Mouse (Mus musculus) MEL (cell line): ENCODE results near the gene Nxph4. TPM values are rescaled to one million over a fixed set of nuclear protein-coding genes. Genes with fewer than 3 reads are reported as not detected.

ENCODE experiments used
- DNase-seq: peaks from one replicate; pipeline ENCODE4 v3.0.0; 2011; ENCODE audit warnings: low read depth, low spot score
- H3K27ac ChIP-seq: 2 replicates; pipeline ENCODE4 v1.5.1; 2012; ENCODE audit warnings: low read depth, mild to moderate bottlenecking, control low read depth, low read length, moderate library complexity; ENCODE audit not compliant: control insufficient read depth
- H3K27me3 ChIP-seq, 2 experiments: fragments of 150-350 bp in 1 of 2; sonication (generic) in 1 of 2; 2 replicates each; pipeline ENCODE4 v1.6.1; 2012; ENCODE audit warnings: low read length in 2 of 2, mild to moderate bottlenecking in 2 of 2, improper control_type of control experiment in 1 of 2, moderate library complexity in 1 of 2; ENCODE audit not compliant: insufficient read depth in 2 of 2, control insufficient read depth in 1 of 2
- H3K36me3 ChIP-seq, 2 experiments: 2 replicates each; pipeline ENCODE4 v1.6.1; 2012 to 2014; ENCODE audit warnings: low read length in 2 of 2, improper control_type of control experiment in 1 of 2, inconsistent platforms in 1 of 2, mild to moderate bottlenecking in 1 of 2; ENCODE audit not compliant: insufficient read depth in 2 of 2, control insufficient read depth in 1 of 2
- H3K4me1 ChIP-seq, 2 experiments: fragments of 150-350 bp in 1 of 2; sonication (generic) in 1 of 2; 2 replicates each; pipeline ENCODE4 v1.6.1; 2012; ENCODE audit warnings: low read length in 2 of 2, improper control_type of control experiment in 1 of 2, mild to moderate bottlenecking in 1 of 2; ENCODE audit not compliant: insufficient read depth in 2 of 2, control insufficient read depth in 1 of 2
- H3K4me3 ChIP-seq, 2 experiments: fragments of 150-350 bp in 1 of 2; sonication (generic) in 1 of 2; 2 replicates each; pipeline ENCODE4 v1.5.1; 2012; ENCODE audit warnings: low read depth in 2 of 2, low read length in 2 of 2, mild to moderate bottlenecking in 2 of 2, moderate library complexity in 2 of 2, control low read depth in 1 of 2, improper control_type of control experiment in 1 of 2; ENCODE audit not compliant: control insufficient read depth in 1 of 2, insufficient read depth in 1 of 2
- H3K79me2 ChIP-seq: 2 replicates; pipeline ENCODE4 v1.6.1; 2012; ENCODE audit warnings: mild to moderate bottlenecking, low read length, moderate library complexity; ENCODE audit not compliant: control insufficient read depth, poor library complexity, insufficient read depth
- H3K9ac ChIP-seq: 2 replicates; pipeline ENCODE4 v1.6.1; 2012; ENCODE audit warnings: low read depth, mild to moderate bottlenecking, control low read depth, low read length, moderate library complexity; ENCODE audit not compliant: control insufficient read depth, poor library complexity, severe bottlenecking
- H3K9me3 ChIP-seq: fragments of 150-350 bp; sonication (generic); replicated peaks from 2 replicates; pipeline ENCODE4 v1.6.1; 2012; ENCODE audit warnings: mild to moderate bottlenecking, low read length, improper control_type of control experiment, moderate library complexity; ENCODE audit not compliant: insufficient read depth
- GABPA ChIP-seq: IDR thresholded peaks from 2 replicates; pipeline ENCODE4 v1.6.1; 2012; ENCODE audit warnings: low read depth, mild to moderate bottlenecking, inconsistent platforms, low read length, improper control_type of control experiment, moderate library complexity
- GATA1 ChIP-seq: IDR thresholded peaks from 2 replicates; pipeline ENCODE4 v1.6.1; 2011; ENCODE audit warnings: low read depth, low read length, improper control_type of control experiment
- HCFC1 ChIP-seq: IDR thresholded peaks from 2 replicates; pipeline ENCODE4 v1.6.1; 2012; ENCODE audit warnings: low read depth, mild to moderate bottlenecking, inconsistent platforms, low read length, improper control_type of control experiment, moderate library complexity
- MYB ChIP-seq: IDR thresholded peaks from 2 replicates; pipeline ENCODE4 v1.6.1; 2011; ENCODE audit warnings: mild to moderate bottlenecking, low read depth, low read length, improper control_type of control experiment
- MYC ChIP-seq: IDR thresholded peaks from 2 replicates; pipeline ENCODE4 v1.6.1; 2011; ENCODE audit warnings: low read depth, mild to moderate bottlenecking, low read length, improper control_type of control experiment, moderate library complexity
- RAD21 ChIP-seq: IDR thresholded peaks from 2 replicates; pipeline ENCODE4 v1.6.1; 2011; ENCODE audit warnings: mild to moderate bottlenecking, low read depth, low read length, improper control_type of control experiment
- USF1 ChIP-seq: IDR thresholded peaks from 2 replicates; pipeline ENCODE4 v1.6.1; 2014; ENCODE audit warnings: low read depth, mild to moderate bottlenecking, inconsistent platforms, low read length, improper control_type of control experiment, moderate library complexity
- ZC3H11A ChIP-seq: IDR thresholded peaks from 2 replicates; pipeline ENCODE4 v1.6.1; 2012; ENCODE audit warnings: low read depth, mild to moderate bottlenecking, inconsistent platforms, low read length, improper control_type of control experiment
- polyA plus RNA-seq, 2 experiments: library from polyadenylated mRNA; stranded (reverse) in 1 of 2; unstranded in 1 of 2; fragments of >175 nt in 1 of 2; fragments of >200 nt in 1 of 2; gene quantifications; 2 replicates each; pipeline versions ENCODE4 v1.2.1 to v1.2.4; 2012; ENCODE audit warnings: low replicate concordance in 2 of 2, low read depth in 1 of 2; ENCODE audit not compliant: insufficient read length in 2 of 2, insufficient read depth in 1 of 2, missing spikeins in 1 of 2
- total RNA-seq: library from RNA; depleted of rRNA; stranded (reverse); fragments of 300-350 nt; gene quantifications from 2 replicates; pipeline ENCODE4 v1.2.3, GENCODE M21; 2012; rRNA removed

Nxph4 gene
- total RNA-seq (not detected in 2 replicates), polyA plus RNA-seq (under 1 TPM in 1 of 2 experiments, not detected in 1; 0.24 TPM)

GRCm38 (mm10) chr10:127534036-127534928 lies at the start of gene Nxph4:
Gene Nxph4, minus strand, starts transcription at chr10:127534559.
- Histone ChIP-seq H3K9me3 (no peaks in the 10 kb centered on the region), H3K4me1 (peaks cover 0 to 13% of the 10 kb centered on the region in 2 experiments; a peak in 2 of 4 replicates), H3K4me3 (peak within 1 kb of the TSS; percentile 38 to 48; a peak in 3 of 4 replicates), H3K36me3 (no peaks in the 10 kb centered on the region), H3K27me3 (peaks cover 8 to 18% of the 10 kb centered on the region in 2 experiments), H3K9ac (peak within 1 kb of the TSS; percentile 54; the same call in 1 of the 2 replicates), H3K27ac (no peak within 1 kb of the TSS), H3K79me2 (no peaks in the 10 kb centered on the region)
- TF ChIP-seq RAD21: no peak
- no peak for TF ChIP-seq HCFC1
- no peak for TF ChIP-seq MYC
- TF ChIP-seq GABPA: no peak
- TF ChIP-seq ZC3H11A: no peak
- no peak for TF ChIP-seq USF1
- no peak for DNase-seq

DNA sequence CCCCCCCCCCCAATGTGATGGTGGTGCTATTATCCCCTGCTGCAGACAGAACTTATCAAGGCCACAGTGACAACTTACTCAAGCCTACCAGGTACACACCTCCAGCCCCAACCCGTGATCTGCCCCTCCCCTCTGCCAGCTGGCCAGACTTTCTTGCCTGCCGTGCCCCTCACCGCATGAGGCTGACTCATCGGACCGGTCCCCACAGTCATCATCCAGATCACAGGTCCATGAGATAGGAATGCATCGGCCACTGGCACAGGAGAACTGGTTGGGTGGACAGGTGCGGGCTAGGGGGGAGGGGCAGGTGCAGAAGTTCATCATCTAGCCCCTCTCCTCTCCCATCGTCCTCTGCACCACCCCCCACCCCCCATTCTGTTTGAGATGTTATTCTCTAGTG lies 49.3 kb upstream of the Nxph4 start:
- peaks cover 0 to 2% of the 10 kb centered on the region in 2 experiments; a peak in 2 of 4 replicates for H3K27me3 ChIP-seq
- no peak overlapping the region for H3K4me3 ChIP-seq
- no peak overlapping the region for H3K27ac ChIP-seq
- no peaks in the 10 kb centered on the region for H3K79me2 ChIP-seq
- H3K9me3 ChIP-seq: no peaks in the 10 kb centered on the region
- TF ChIP-seq MYB (no peak), GATA1 (no peak), RAD21 (no peak)
- DNase-seq: no peak
- peaks cover 0 to 3% of the 10 kb centered on the region in 2 experiments; a peak in 2 of 4 replicates for H3K4me1 ChIP-seq
- no peaks in the 10 kb centered on the region for H3K36me3 ChIP-seq
- H3K9ac ChIP-seq: no peak overlapping the region

DNA sequence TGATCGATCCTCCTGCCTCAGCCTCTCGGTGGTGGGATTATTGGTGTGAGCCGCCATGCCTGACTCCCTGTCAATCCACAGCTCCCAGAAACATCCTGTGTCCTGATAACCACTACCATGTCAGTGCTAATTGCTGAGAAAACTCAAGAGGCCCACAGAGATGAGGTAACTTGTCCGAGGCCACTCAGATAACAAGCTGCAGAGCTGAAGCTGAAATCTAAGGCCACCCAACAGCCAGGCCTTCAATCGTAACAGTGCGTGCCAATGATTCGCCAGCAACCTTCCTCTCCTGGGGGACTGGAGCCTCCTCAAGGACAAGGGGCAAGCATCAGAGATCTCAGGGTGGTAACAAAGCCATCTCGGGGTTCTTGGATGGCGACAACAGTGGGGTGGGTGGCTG lies 46.9 kb upstream of the Nxph4 start:
- Histone ChIP-seq H3K4me1 (peaks cover 0 to 19% of the 10 kb centered on the region in 2 experiments; a peak in 2 of 4 replicates), H3K9me3 (no peaks in the 10 kb centered on the region), H3K27ac (no peak overlapping the region), H3K27me3 (peaks cover 0 to 2% of the 10 kb centered on the region in 2 experiments; a peak in 1 of 4 replicates), H3K9ac (no peak overlapping the region), H3K4me3 (no peak overlapping the region), H3K36me3 (peaks cover 0 to 7% of the 10 kb centered on the region in 2 experiments; a peak in 2 of 4 replicates), H3K79me2 (no peaks in the 10 kb centered on the region)
- DNase-seq: no peak
- TF ChIP-seq ZC3H11A: no peak
